Comparison of ENCODE assay signal across 10 mouse cellular contexts in genomic region chr14:47334819-47335218, GRCm38 (mm10). TPM values are rescaled to one million over a fixed set of nuclear protein-coding genes. Genes with fewer than 3 reads are reported as not detected.
DNase-seq lines count a peak whose midpoint lies in the region; ATAC-seq lines count a peak whose summit lies in the region.
"Had no signal": no experiment of that assay in that cellular context is flagged by ENCODE, and none has a peak within 500 bp of the region (broad histone marks: within the 10 kb centered on the region; RNA-seq: fewer than 3 reads in every experiment).

No protein-coding gene starts in this region.

- H3K36me3 ChIP-seq in heart, embryonic 11.5 days (ENCODE audit: control insufficient read depth, insufficient read depth, low read length), result no peaks in the 10 kb centered on the region
- H3K36me3 ChIP-seq: embryonic facial prominence, embryonic 12.5 days had no signal

- no peak overlapping the region for H3K27ac ChIP-seq in heart, embryonic 11.5 days (ENCODE audit: low read depth, low read length)
- H3K27ac ChIP-seq: embryonic facial prominence, embryonic 12.5 days had no signal

- no peak overlapping the region for H3K9ac ChIP-seq in heart, embryonic 11.5 days (ENCODE audit: low read depth, low read length)
- H3K9ac ChIP-seq: embryonic facial prominence, embryonic 12.5 days had no signal

- no peaks in the 10 kb centered on the region for H3K27me3 ChIP-seq in heart, embryonic 11.5 days (ENCODE audit: control insufficient read depth, insufficient read depth, low read length)
- H3K27me3 ChIP-seq: embryonic facial prominence, embryonic 12.5 days; megakaryocyte, embryonic 14.5 days had no signal

- no peak overlapping the region for H3K4me3 ChIP-seq in heart, embryonic 11.5 days (ENCODE audit: low read depth, low read length)
- H3K4me3 ChIP-seq: embryonic facial prominence, embryonic 12.5 days; megakaryocyte, embryonic 14.5 days had no signal

- no peak for ATAC-seq in heart, embryonic 11.5 days (replicated peaks; ENCODE audit: insufficient number of reproducible peaks, low FRiP score, low TSS enrichment)
- ATAC-seq in CD4-positive, CD25-positive, alpha-beta regulatory T cell, adult 4 months, result peak; percentile 96

- 78% methylated on average over 4 of the region's 4 CpGs for WGBS in heart, embryonic 11.5 days (ENCODE audit: insufficient replicate concordance)

- DNase-seq in heart, adult 18-20 months, result peak; percentile 45 to 82
- DNase-seq in adrenal gland, postnatal 36 days, result peak; percentile 73 to 78
- DNase-seq in frontal cortex, postnatal 36 days (ENCODE audit: low spot score in 2 of 2), result peak; percentile 65 to 81
- DNase-seq in layer of hippocampus, adult 8-10 months (ENCODE audit: low spot score in 2 of 2), result peak; percentile 26 to 74
- DNase-seq in lung, postnatal 4 days, result peak; percentile 35 to 71
- DNase-seq in spleen, postnatal 14 days (ENCODE audit: low spot score in 2 of 2), result peak; percentile 20 to 58

- no peak overlapping the region for H3K4me2 ChIP-seq in heart, embryonic 11.5 days
- H3K4me2 ChIP-seq: embryonic facial prominence, embryonic 12.5 days had no signal

- no peaks in the 10 kb centered on the region for H3K4me1 ChIP-seq in heart, embryonic 11.5 days (ENCODE audit: control insufficient read depth, insufficient read depth, low read length)

- H3K9me3 ChIP-seq in heart, embryonic 11.5 days (replicated peaks; ENCODE audit: control insufficient read depth, low read length), result no peaks in the 10 kb centered on the region
- H3K9me3 ChIP-seq: embryonic facial prominence, embryonic 12.5 days had no signal

RNA-seq across cellular contexts. Expression of gene Lgals3, which starts 32.7 kb away (rescaled TPM):
- 1 to 10 TPM; 3.3 to 7.2 TPM for total RNA-seq in heart, adult 18-20 months (2021)
- polyA plus RNA-seq in heart, embryonic 11.5 days (2014; fragmentation: Nextera tagmentation; extraction: Ambion mirVana), result 1.9 and 2.7 TPM in 2 replicates
- polyA plus RNA-seq in CD4-positive, CD25-positive, alpha-beta regulatory T cell, adult 4 months (2017; shearing (Covaris generic)), result 10 to 100 TPM; 12.5 to 13.6 TPM
- 10 to 100 TPM in 1 of 2 experiments, 1 to 10 TPM in 1; 9.5 to 16.2 TPM for total RNA-seq in adrenal gland, postnatal 36 days (2021)
- total RNA-seq in layer of hippocampus, adult 8-10 months (2022), result 1 to 10 TPM in 2 of 4 experiments, under 1 TPM in 1, not detected in 1; 0.79 to 2.8 (median 2.6) TPM

RNA-seq across cellular contexts. Expression of gene Mapk1ip1l, which starts 36.8 kb away (rescaled TPM):
- 10 to 100 TPM; 26.6 to 34.1 TPM for total RNA-seq in heart, adult 18-20 months (2021)
- 65.1 and 70.4 TPM in 2 replicates for polyA plus RNA-seq in heart, embryonic 11.5 days (2014; fragmentation: Nextera tagmentation; extraction: Ambion mirVana)
- polyA plus RNA-seq in CD4-positive, CD25-positive, alpha-beta regulatory T cell, adult 4 months (2017; shearing (Covaris generic)), result 10 to 100 TPM; 49.1 to 53.7 TPM
- total RNA-seq in adrenal gland, postnatal 36 days (2021), result 10 to 100 TPM; 79.2 to 82.5 TPM
- 10 to 100 TPM; 54.3 to 66.2 (median 61.8) TPM for total RNA-seq in layer of hippocampus, adult 8-10 months (2022)

RNA-seq across cellular contexts. Expression of gene Socs4, which starts 58.1 kb away (rescaled TPM):
- 10 to 100 TPM; 15.3 to 16.1 TPM for total RNA-seq in heart, adult 18-20 months (2021)
- polyA plus RNA-seq in heart, embryonic 11.5 days (2014; fragmentation: Nextera tagmentation; extraction: Ambion mirVana), result 3.0 and 3.9 TPM in 2 replicates
- polyA plus RNA-seq in CD4-positive, CD25-positive, alpha-beta regulatory T cell, adult 4 months (2017; shearing (Covaris generic)), result 1 to 10 TPM; 4.0 to 6.0 TPM
- 10 to 100 TPM; 20.8 to 23.1 TPM for total RNA-seq in adrenal gland, postnatal 36 days (2021)
- 10 to 100 TPM; 11.0 to 12.3 (median 12.1) TPM for total RNA-seq in layer of hippocampus, adult 8-10 months (2022)

RNA-seq across cellular contexts. Expression of gene Wdhd1, which starts 58.2 kb away (rescaled TPM):
- under 1 TPM; 0.55 to 0.72 TPM for total RNA-seq in heart, adult 18-20 months (2021)
- 22.1 and 25.8 TPM in 2 replicates for polyA plus RNA-seq in heart, embryonic 11.5 days (2014; fragmentation: Nextera tagmentation; extraction: Ambion mirVana)
- 10 to 100 TPM; 12.2 to 20.7 TPM for polyA plus RNA-seq in CD4-positive, CD25-positive, alpha-beta regulatory T cell, adult 4 months (2017; shearing (Covaris generic))
- total RNA-seq in adrenal gland, postnatal 36 days (2021), result 1 to 10 TPM; 1.9 to 3.0 TPM
- 10 to 100 TPM in 1 of 4 experiments, 1 to 10 TPM in 3; 6.5 to 10.5 (median 7.2) TPM for total RNA-seq in layer of hippocampus, adult 8-10 months (2022)
